Mouse (Mus musculus): ENCODE measurements at regions not wholly inside any gene's neighbourhood (a gene's known extent, or its start where the extent isn't known, plus 50 kb on each side); places are given as distances from the start of the nearest gene placed in this dataset.

GRCm38 (mm10) chr9:117729366-117729765, 99.7 kb upstream of the Rbms3 start:
- TF ChIP-seq POU5F1 (IDR thresholded peaks at IDR 0.05; ENCODE audit: borderline replicate concordance, low read length) (no peak), CTCF (conservative IDR thresholded peaks at IDR 0.05; ENCODE audit: low read length) (no peak)
- Histone ChIP-seq H3K9me3 (ENCODE audit: low read length) (0 out of 2 replicates have a peak, but pooled peaks cover 2% of the 10 kb centered on the region), H3K4me3 (replicated peaks; ENCODE audit: low read length) (no peak overlapping the region), H3K4me1 (replicated peaks; ENCODE audit: low read depth, low read length) (no peaks in the 10 kb centered on the region), H3K27me3 (ENCODE audit: insufficient read depth, low read length) (no peaks in the 10 kb centered on the region), H3K36me3 (ENCODE audit: insufficient read depth, low read length) (no peaks in the 10 kb centered on the region)

GRCm38 (mm10) chr9:117720161-117720598, 90.5 kb upstream of the Rbms3 start:
- Histone ChIP-seq H3K4me3 (replicated peaks; ENCODE audit: low read length) (no peak overlapping the region), H3K4me1 (replicated peaks; ENCODE audit: low read depth, low read length) (no peaks in the 10 kb centered on the region), H3K9me3 (ENCODE audit: low read length) (peaks cover 31% of the 10 kb centered on the region), H3K27me3 (ENCODE audit: insufficient read depth, low read length) (no peaks in the 10 kb centered on the region), H3K36me3 (ENCODE audit: insufficient read depth, low read length) (no peaks in the 10 kb centered on the region)
- TF ChIP-seq POU5F1 (IDR thresholded peaks at IDR 0.05; ENCODE audit: borderline replicate concordance, low read length) (no peak), NANOG (IDR thresholded peaks at IDR 0.05; ENCODE audit: borderline replicate concordance, low read length) (no peak), CTCF (conservative IDR thresholded peaks at IDR 0.05; ENCODE audit: low read length) (no peak)

GRCm38 (mm10) chr9:117717346-117717745, 87.6 kb upstream of the Rbms3 start:
- Histone ChIP-seq H3K27me3 (ENCODE audit: insufficient read depth, low read length) (no peaks in the 10 kb centered on the region), H3K4me1 (replicated peaks; ENCODE audit: low read depth, low read length) (no peaks in the 10 kb centered on the region)
- TF ChIP-seq POU5F1 (IDR thresholded peaks at IDR 0.05; ENCODE audit: borderline replicate concordance, low read length) (no peak), CTCF (conservative IDR thresholded peaks at IDR 0.05; ENCODE audit: low read length) (no peak), NANOG (IDR thresholded peaks at IDR 0.05; ENCODE audit: borderline replicate concordance, low read length) (no peak)

GRCm38 (mm10) chr9:117716476-117716875, 86.8 kb upstream of the Rbms3 start:
- Histone ChIP-seq H3K36me3 (ENCODE audit: insufficient read depth, low read length) (no peaks in the 10 kb centered on the region), H3K9me3 (ENCODE audit: low read length) (peaks cover 14% of the 10 kb centered on the region), H3K4me3 (replicated peaks; ENCODE audit: low read length) (no peak overlapping the region), H3K27me3 (ENCODE audit: insufficient read depth, low read length) (no peaks in the 10 kb centered on the region), H3K4me1 (replicated peaks; ENCODE audit: low read depth, low read length) (no peaks in the 10 kb centered on the region)
- TF ChIP-seq NANOG (IDR thresholded peaks at IDR 0.05; ENCODE audit: borderline replicate concordance, low read length) (no peak), POU5F1 (IDR thresholded peaks at IDR 0.05; ENCODE audit: borderline replicate concordance, low read length) (no peak), CTCF (conservative IDR thresholded peaks at IDR 0.05; ENCODE audit: low read length) (no peak)

More at GRCm38 (mm10) chr9:117717346-117717745, 87.6 kb upstream of the Rbms3 start:
- Histone ChIP-seq H3K36me3 (ENCODE audit: insufficient read depth, low read length) (no peaks in the 10 kb centered on the region), H3K9me3 (ENCODE audit: low read length) (peaks cover 23% of the 10 kb centered on the region), H3K4me3 (replicated peaks; ENCODE audit: low read length) (no peak overlapping the region)

- no peak overlapping the region for H3K4me3 ChIP-seq (replicated peaks; ENCODE audit: low read length)
- H3K27me3 ChIP-seq (ENCODE audit: insufficient read depth, low read length): no peaks in the 10 kb centered on the region
- H3K36me3 ChIP-seq (ENCODE audit: insufficient read depth, low read length): no peaks in the 10 kb centered on the region
- no peak for TF ChIP-seq NANOG (IDR thresholded peaks at IDR 0.05; ENCODE audit: borderline replicate concordance, low read length)
- TF ChIP-seq CTCF (conservative IDR thresholded peaks at IDR 0.05; ENCODE audit: low read length): no peak
- TF ChIP-seq POU5F1 (IDR thresholded peaks at IDR 0.05; ENCODE audit: borderline replicate concordance, low read length): no peak
- 0 out of 2 replicates have a peak, but pooled peaks cover 8% of the 10 kb centered on the region for H3K9me3 ChIP-seq (ENCODE audit: low read length)
- no peaks in the 10 kb centered on the region for H3K4me1 ChIP-seq (replicated peaks; ENCODE audit: low read depth, low read length)
These were observed 85.3 kb upstream of the Rbms3 start for GRCm38 (mm10) chr9:117714741-117715675.

- TF ChIP-seq POU5F1 (IDR thresholded peaks at IDR 0.05; ENCODE audit: borderline replicate concordance, low read length) (no peak), NANOG (IDR thresholded peaks at IDR 0.05; ENCODE audit: borderline replicate concordance, low read length) (no peak), CTCF (conservative IDR thresholded peaks at IDR 0.05; ENCODE audit: low read length) (no peak)
- Histone ChIP-seq H3K4me3 (replicated peaks; ENCODE audit: low read length) (no peak overlapping the region), H3K27me3 (ENCODE audit: insufficient read depth, low read length) (no peaks in the 10 kb centered on the region; the same call in 1 of the 2 replicates), H3K4me1 (replicated peaks; ENCODE audit: low read depth, low read length) (no peaks in the 10 kb centered on the region), H3K36me3 (ENCODE audit: insufficient read depth, low read length) (no peaks in the 10 kb centered on the region), H3K9me3 (ENCODE audit: low read length) (0 out of 2 replicates have a peak, but pooled peaks cover 8% of the 10 kb centered on the region)
These were observed 83.4 kb upstream of the Rbms3 start for GRCm38 (mm10) chr9:117713121-117713520.

- H3K4me3 ChIP-seq (replicated peaks; ENCODE audit: low read length): no peak overlapping the region
These were observed 82.1 kb upstream of the Rbms3 start for GRCm38 (mm10) chr9:117711793-117712192.

GRCm38 (mm10) chr9:117710966-117711365, 81.3 kb upstream of the Rbms3 start:
- H3K4me3 ChIP-seq (replicated peaks; ENCODE audit: low read length): no peak overlapping the region
- TF ChIP-seq CTCF (conservative IDR thresholded peaks at IDR 0.05; ENCODE audit: low read length): no peak
- TF ChIP-seq POU5F1 (IDR thresholded peaks at IDR 0.05; ENCODE audit: borderline replicate concordance, low read length): no peak
- no peak for TF ChIP-seq NANOG (IDR thresholded peaks at IDR 0.05; ENCODE audit: borderline replicate concordance, low read length)
- no peaks in the 10 kb centered on the region for H3K4me1 ChIP-seq (replicated peaks; ENCODE audit: low read depth, low read length)
- H3K36me3 ChIP-seq (ENCODE audit: insufficient read depth, low read length): no peaks in the 10 kb centered on the region
- peaks cover 17% of the 10 kb centered on the region for H3K9me3 ChIP-seq (ENCODE audit: low read length)
- H3K27me3 ChIP-seq (ENCODE audit: insufficient read depth, low read length): no peaks in the 10 kb centered on the region; the same call in 1 of the 2 replicates

More at GRCm38 (mm10) chr9:117711793-117712192, 82.1 kb upstream of the Rbms3 start:
- no peak for TF ChIP-seq POU5F1 (IDR thresholded peaks at IDR 0.05; ENCODE audit: borderline replicate concordance, low read length)
- TF ChIP-seq NANOG (IDR thresholded peaks at IDR 0.05; ENCODE audit: borderline replicate concordance, low read length): no peak
- no peak for TF ChIP-seq CTCF (conservative IDR thresholded peaks at IDR 0.05; ENCODE audit: low read length)
- Histone ChIP-seq H3K27me3 (ENCODE audit: insufficient read depth, low read length) (no peaks in the 10 kb centered on the region; the same call in 1 of the 2 replicates), H3K36me3 (ENCODE audit: insufficient read depth, low read length) (no peaks in the 10 kb centered on the region), H3K4me1 (replicated peaks; ENCODE audit: low read depth, low read length) (no peaks in the 10 kb centered on the region), H3K9me3 (ENCODE audit: low read length) (peaks cover 9% of the 10 kb centered on the region; the same call in 1 of the 2 replicates)

Measured in E14TG2a.4 (cell line).